Mouse (Mus musculus): ENCODE measurements around the gene Erc2. TPM values are rescaled to one million over a fixed set of nuclear protein-coding genes. Genes with fewer than 3 reads are reported as not detected.

Gene Erc2
- total RNA-seq, 2 experiments from 2014 or later: 0.36 to 0.41 TPM

- no peak for DNase-seq
- Histone ChIP-seq H3K27ac (no peak overlapping the region), H3K4me3 (no peak overlapping the region)
- TF ChIP-seq CTCF (IDR thresholded peaks at IDR 0.05): no peak
- intact Hi-C loops (cut with DNase I): loop anchor here (10.0 kb wide), 1 partner anchor 217 kb away; no protein-coding TSS in a partner anchor
These were observed 879.1 kb downstream of the Erc2 start for GRCm38 (mm10) chr14:28501216-28501878.

- TF ChIP-seq CTCF (IDR thresholded peaks at IDR 0.05): no peak
- no peak overlapping the region for H3K4me3 ChIP-seq
- no peak overlapping the region for H3K27ac ChIP-seq
- DNase-seq: no peak
- intact Hi-C loops (cut with DNase I): loop anchor here (10.0 kb wide), 1 partner anchor 218 kb away; no protein-coding TSS in a partner anchor
These were observed 881.0 kb downstream of the Erc2 start for GRCm38 (mm10) chr14:28503276-28503675.

- no peak for TF ChIP-seq CTCF (IDR thresholded peaks at IDR 0.05)
- intact Hi-C loops (cut with DNase I): loop anchor here (10.0 kb wide), 1 partner anchor 220 kb away; no protein-coding TSS in a partner anchor
- DNase-seq: peak; percentile 67
These were observed 882.1 kb downstream of the Erc2 start, which contains the start of gene Wnt5a for GRCm38 (mm10) chr14:28504101-28505050. Gene Wnt5a, plus strand, starts transcription at chr14:28504750.

GRCm38 (mm10) chr14:28505051-28505585 lies 882.9 kb downstream of the Erc2 start:
- intact Hi-C loops (cut with DNase I): loop anchor here (10.0 kb wide), 1 partner anchor 220 kb away; no protein-coding TSS in a partner anchor
- DNase-seq: peak; percentile 60
- peak overlapping the region; percentile 84 for H3K27ac ChIP-seq
- TF ChIP-seq CTCF (IDR thresholded peaks at IDR 0.05): no peak
- peak overlapping the region; percentile 90 for H3K4me3 ChIP-seq

More at GRCm38 (mm10) chr14:28504101-28505050, 882.1 kb downstream of the Erc2 start, which contains the start of gene Wnt5a:
- Histone ChIP-seq H3K4me3 (peak within 1 kb of the TSS; percentile 90), H3K27ac (peak within 1 kb of the TSS; percentile 84)

GRCm38 (mm10) chr14:28505586-28506375 lies 883.6 kb downstream of the Erc2 start:
- TF ChIP-seq CTCF (IDR thresholded peaks at IDR 0.05): no peak
- Histone ChIP-seq H3K4me3 (peak overlapping the region; percentile 90), H3K27ac (peak overlapping the region; percentile 84)
- DNase-seq: peak; percentile 51
- intact Hi-C loops (cut with DNase I): loop anchor here (2.0 to 10.0 kb wide), 3 partner anchors 221 to 697 kb away; no protein-coding TSS in a partner anchor

- Histone ChIP-seq H3K27ac (peak overlapping the region; percentile 84), H3K4me3 (peak overlapping the region; percentile 90)
- TF ChIP-seq CTCF (IDR thresholded peaks at IDR 0.05): no peak
- intact Hi-C loops (cut with DNase I): loop anchor here (2.0 to 10.0 kb wide), 3 partner anchors 222 to 698 kb away; no protein-coding TSS in a partner anchor
- DNase-seq: peak; percentile 81
These were observed 884.2 kb downstream of the Erc2 start for GRCm38 (mm10) chr14:28506376-28506831.

- H3K27ac ChIP-seq: peak overlapping the region; percentile 84
- no peak for TF ChIP-seq CTCF (IDR thresholded peaks at IDR 0.05)
- no peak for DNase-seq
- intact Hi-C loops (cut with DNase I): loop anchor here (2.0 to 10.0 kb wide), 3 partner anchors 222 to 698 kb away; no protein-coding TSS in a partner anchor
- H3K4me3 ChIP-seq: peak overlapping the region; percentile 90
These were observed 884.8 kb downstream of the Erc2 start for GRCm38 (mm10) chr14:28507011-28507410.

- H3K4me3 ChIP-seq: peak overlapping the region; percentile 90
- TF ChIP-seq CTCF (IDR thresholded peaks at IDR 0.05): peak; percentile 94; the same call in 1 of the 2 replicates
- intact Hi-C loops (cut with DNase I): loop anchor here (2.0 to 10.0 kb wide), 3 partner anchors 223 to 699 kb away; no protein-coding TSS in a partner anchor
- peak; percentile 77 for DNase-seq
- peak overlapping the region; percentile 84 for H3K27ac ChIP-seq
These were observed 885.2 kb downstream of the Erc2 start for GRCm38 (mm10) chr14:28507471-28507870.

- H3K4me3 ChIP-seq: peak overlapping the region; percentile 90
- intact Hi-C loops (cut with DNase I): loop anchor here (10.0 kb wide), 1 partner anchor 224 kb away; no protein-coding TSS in a partner anchor
- DNase-seq: no peak
- H3K27ac ChIP-seq: peak overlapping the region; percentile 84
- no peak for TF ChIP-seq CTCF (IDR thresholded peaks at IDR 0.05)
These were observed 886.3 kb downstream of the Erc2 start for GRCm38 (mm10) chr14:28508288-28509258.

Measured in gastrocnemius, adult 2 months (tissue).